Mouse (Mus musculus): ENCODE results near the gene Ubxn2a. TPM values are rescaled to one million over a fixed set of nuclear protein-coding genes. Genes with fewer than 3 reads are reported as not detected.

Ubxn2a gene
- polyA plus RNA-seq, 1 experiment from 2014 or later, result 17.3 TPM

- DNase-seq (ENCODE audit: low spot score), result peak; percentile 53
- Histone ChIP-seq H3K27me3 (ENCODE audit: insufficient read depth, poor library complexity, severe bottlenecking) (peaks cover 32% of the 10 kb centered on the region), H3K4me3 (peak overlapping the region; percentile 73), H3K36me3 (no peaks in the 10 kb centered on the region; the same call in 1 of the 2 replicates), H3K9me3 (no peaks in the 10 kb centered on the region), H3K27ac (peak overlapping the region; percentile 84), H3K4me1 (replicated peaks) (peaks cover 25% of the 10 kb centered on the region)
- WGBS, result under 1% methylated on average over 12 of the region's 12 CpGs
Observed at GRCm38 (mm10) chr12:4843741-4844140, 63.8 kb downstream of the Ubxn2a start.

GRCm38 (mm10) chr12:4842890-4843597 is 64.5 kb downstream of the Ubxn2a start, which contains the start of gene Wdcp:
Gene Wdcp (plus strand): TSS chr12:4843303.
- peak within 1 kb of the TSS; percentile 73 for H3K4me3 ChIP-seq
- peaks cover 32% of the 10 kb centered on the region for H3K27me3 ChIP-seq (ENCODE audit: insufficient read depth, poor library complexity, severe bottlenecking)
- peak within 1 kb of the TSS; percentile 84 for H3K27ac ChIP-seq
- peak; percentile 91 for DNase-seq (ENCODE audit: low spot score)
- no peaks in the 10 kb centered on the region for H3K36me3 ChIP-seq
- no peaks in the 10 kb centered on the region for H3K9me3 ChIP-seq
- peaks cover 25% of the 10 kb centered on the region for H3K4me1 ChIP-seq (replicated peaks)
- whole genome bisulfite sequencing, result under 1% methylated on average over 30 of the region's 30 CpGs

- peaks cover 25% of the 10 kb centered on the region for H3K4me1 ChIP-seq (replicated peaks)
- 84% methylated on average over 8 of the region's 8 CpGs for WGBS
- peaks cover 32% of the 10 kb centered on the region for H3K27me3 ChIP-seq (ENCODE audit: insufficient read depth, poor library complexity, severe bottlenecking)
- no peak overlapping the region for H3K27ac ChIP-seq
- DNase-seq (ENCODE audit: low spot score), result no peak
- no peaks in the 10 kb centered on the region for H3K36me3 ChIP-seq
- no peaks in the 10 kb centered on the region for H3K9me3 ChIP-seq
- H3K4me3 ChIP-seq, result no peak overlapping the region
Observed at GRCm38 (mm10) chr12:4842456-4842855, 65.0 kb downstream of the Ubxn2a start.

- H3K27me3 ChIP-seq (ENCODE audit: insufficient read depth, poor library complexity, severe bottlenecking), result peaks cover 32% of the 10 kb centered on the region
- H3K27ac ChIP-seq, result peak within 1 kb of the TSS; percentile 87
- no peaks in the 10 kb centered on the region for H3K9me3 ChIP-seq
- H3K4me3 ChIP-seq, result peak within 1 kb of the TSS; percentile 72
- H3K36me3 ChIP-seq, result no peaks in the 10 kb centered on the region
- DNase-seq (ENCODE audit: low spot score), result peak; percentile 76
- peaks cover 25% of the 10 kb centered on the region for H3K4me1 ChIP-seq (replicated peaks)
- under 1% methylated on average over 37 of the region's 37 CpGs for WGBS
Observed at GRCm38 (mm10) chr12:4841392-4841887, 66.1 kb downstream of the Ubxn2a start, which contains the start of gene Fkbp1b. Gene Fkbp1b (minus strand): TSS chr12:4841591.

GRCm38 (mm10) chr12:4840741-4841140 is 66.8 kb downstream of the Ubxn2a start:
- WGBS, result 1% methylated on average over 11 of the region's 11 CpGs
- Histone ChIP-seq H3K27me3 (ENCODE audit: insufficient read depth, poor library complexity, severe bottlenecking) (peaks cover 32% of the 10 kb centered on the region), H3K36me3 (no peaks in the 10 kb centered on the region), H3K4me1 (replicated peaks) (peaks cover 25% of the 10 kb centered on the region), H3K27ac (peak overlapping the region; percentile 87), H3K9me3 (no peaks in the 10 kb centered on the region), H3K4me3 (peak overlapping the region; percentile 72)
- DNase-seq (ENCODE audit: low spot score), result no peak

- peak overlapping the region; percentile 72; the same call in 1 of the 2 replicates for H3K4me3 ChIP-seq
- no peaks in the 10 kb centered on the region for H3K9me3 ChIP-seq
- no peak overlapping the region for H3K27ac ChIP-seq
- H3K4me1 ChIP-seq (replicated peaks), result peaks cover 25% of the 10 kb centered on the region
- H3K36me3 ChIP-seq, result no peaks in the 10 kb centered on the region
- 63% methylated on average over 6 of the region's 6 CpGs for WGBS
- H3K27me3 ChIP-seq (ENCODE audit: insufficient read depth, poor library complexity, severe bottlenecking), result peaks cover 32% of the 10 kb centered on the region
- DNase-seq (ENCODE audit: low spot score), result no peak
Observed at GRCm38 (mm10) chr12:4840010-4840409, 67.5 kb downstream of the Ubxn2a start.

GRCm38 (mm10) chr12:4836959-4837358 is 70.5 kb downstream of the Ubxn2a start:
- no peak overlapping the region for H3K4me3 ChIP-seq
- no peak for DNase-seq (ENCODE audit: low spot score)
- H3K27me3 ChIP-seq (ENCODE audit: insufficient read depth, poor library complexity, severe bottlenecking), result peaks cover 24% of the 10 kb centered on the region
- peaks cover 13% of the 10 kb centered on the region for H3K4me1 ChIP-seq (replicated peaks)
- WGBS, result 61% methylated on average over 4 of the region's 4 CpGs
- H3K27ac ChIP-seq, result no peak overlapping the region
- peaks cover 11% of the 10 kb centered on the region for H3K36me3 ChIP-seq
- no peaks in the 10 kb centered on the region for H3K9me3 ChIP-seq

Other genes with a start within 250 kb of the Ubxn2a start
- gene Fam228a, start 169.3 kb downstream of the Ubxn2a start, polyA plus RNA-seq (2016; fragmentation: Nextera tagmentation; extraction: Ambion mirVana), result 0.24 and 0.41 TPM in 2 replicates
- gene Pfn4, start 138.7 kb downstream of the Ubxn2a start, polyA plus RNA-seq (2016; fragmentation: Nextera tagmentation; extraction: Ambion mirVana), result 2.4 and 3.0 TPM in 2 replicates
- gene Fam228b, start 138.4 kb downstream of the Ubxn2a start, polyA plus RNA-seq (2016; fragmentation: Nextera tagmentation; extraction: Ambion mirVana), result 1.1 and 3.0 TPM in 2 replicates
- 314 and 329 TPM in 2 replicates for gene Sf3b6, start 90.2 kb downstream of the Ubxn2a start, polyA plus RNA-seq (2016; fragmentation: Nextera tagmentation; extraction: Ambion mirVana)
- 8.4 and 14.4 TPM in 2 replicates for gene Fkbp1b, start 66.1 kb downstream of the Ubxn2a start, polyA plus RNA-seq (2016; fragmentation: Nextera tagmentation; extraction: Ambion mirVana)
- 27.2 and 28.1 TPM in 2 replicates for gene Wdcp, start 64.4 kb downstream of the Ubxn2a start, polyA plus RNA-seq (2016; fragmentation: Nextera tagmentation; extraction: Ambion mirVana)
- 4.1 and 4.7 TPM in 2 replicates for gene Mfsd2b, start 33.3 kb downstream of the Ubxn2a start, polyA plus RNA-seq (2016; fragmentation: Nextera tagmentation; extraction: Ambion mirVana)
- 10.9 and 12.8 TPM in 2 replicates for gene Atad2b, start 9.6 kb upstream of the Ubxn2a start, polyA plus RNA-seq (2016; fragmentation: Nextera tagmentation; extraction: Ambion mirVana)

All from hindbrain, embryonic 10.5 days (tissue).